In genomic region chr4:133604175-133604574, GRCm38 (mm10) we compare ENCODE assay signal across 22 mouse cellular contexts. TPM values are rescaled to one million over a fixed set of nuclear protein-coding genes. Genes with fewer than 3 reads are reported as not detected.
DNase-seq lines count a peak whose midpoint lies in the region; ATAC-seq and TF ChIP-seq lines count a peak whose summit lies in the region.
"Had no signal": no experiment of that assay in that cellular context is flagged by ENCODE, and none has a peak within 500 bp of the region (broad histone marks: within the 10 kb centered on the region; RNA-seq: fewer than 3 reads in every experiment).

No protein-coding gene starts in this region.

- no peak for TF ChIP-seq CTCF in C2C12 (IDR thresholded peaks at IDR 0.05; ENCODE audit: control insufficient read depth, insufficient read depth, insufficient read length)

- H3K27ac ChIP-seq in forebrain, embryonic 10.5 days = peak overlapping the region; percentile 15; the same call in 1 of the 2 replicates
- H3K27ac ChIP-seq in forebrain, embryonic 13.5 days = no peak overlapping the region
- 0 out of 2 replicates have a peak overlapping the region, but pooled peaks have one; percentile 12 for H3K27ac ChIP-seq in embryonic facial prominence, embryonic 13.5 days
- peak overlapping the region; percentile 87 for H3K27ac ChIP-seq in stomach, embryonic 16.5 days (ENCODE audit: low read length)
- H3K27ac ChIP-seq: hindbrain, embryonic 15.5 days; intestine, embryonic 15.5 days; left cerebral cortex, adult 2 months; midbrain, embryonic 12.5 days had no signal

- peaks cover 52% of the 10 kb centered on the region for H3K36me3 ChIP-seq in forebrain, embryonic 10.5 days (replicated peaks)
- H3K36me3 ChIP-seq in forebrain, embryonic 13.5 days (ENCODE audit: poor library complexity, severe bottlenecking) = peaks cover 55% of the 10 kb centered on the region
- peaks cover 5% of the 10 kb centered on the region for H3K36me3 ChIP-seq in C2C12 (ENCODE audit: control insufficient read depth, insufficient read depth)
- H3K36me3 ChIP-seq in embryonic facial prominence, embryonic 13.5 days = peaks cover 48% of the 10 kb centered on the region
- H3K36me3 ChIP-seq in stomach, embryonic 16.5 days (ENCODE audit: control insufficient read depth, insufficient read depth, low read length) = 0 out of 2 replicates have a peak, but pooled peaks cover 9% of the 10 kb centered on the region
- H3K36me3 ChIP-seq: intestine, embryonic 15.5 days had no signal

- peaks cover 49% of the 10 kb centered on the region for H3K27me3 ChIP-seq in forebrain, embryonic 10.5 days (ENCODE audit: poor library complexity, severe bottlenecking)
- peaks cover 36% of the 10 kb centered on the region for H3K27me3 ChIP-seq in forebrain, embryonic 13.5 days
- H3K27me3 ChIP-seq in C2C12 (ENCODE audit: control insufficient read depth, insufficient read depth, insufficient read length) = no peaks in the 10 kb centered on the region
- H3K27me3 ChIP-seq in embryonic facial prominence, embryonic 13.5 days = peaks cover 40% of the 10 kb centered on the region
- peaks cover 12% of the 10 kb centered on the region for H3K27me3 ChIP-seq in stomach, embryonic 16.5 days (ENCODE audit: control insufficient read depth, insufficient read depth, low read length)

- peaks cover 42% of the 10 kb centered on the region for H3K4me1 ChIP-seq in forebrain, embryonic 10.5 days
- H3K4me1 ChIP-seq in forebrain, embryonic 13.5 days = peaks cover 12% of the 10 kb centered on the region
- peaks cover 36% of the 10 kb centered on the region for H3K4me1 ChIP-seq in embryonic facial prominence, embryonic 13.5 days
- peaks cover 27% of the 10 kb centered on the region for H3K4me1 ChIP-seq in stomach, embryonic 16.5 days (ENCODE audit: control insufficient read depth, insufficient read depth, low read length)

- no peaks in the 10 kb centered on the region for H3K79me2 ChIP-seq in C2C12 (ENCODE audit: control insufficient read depth, insufficient read depth)

- H3K9ac ChIP-seq in forebrain, embryonic 13.5 days = no peak overlapping the region
- no peak overlapping the region for H3K9ac ChIP-seq in embryonic facial prominence, embryonic 13.5 days
- H3K9ac ChIP-seq in stomach, embryonic 16.5 days (ENCODE audit: low read length) = no peak overlapping the region
- H3K9ac ChIP-seq: forebrain, postnatal 0 days; hindbrain, embryonic 15.5 days; intestine, embryonic 15.5 days; limb, embryonic 15.5 days; midbrain, embryonic 12.5 days had no signal

- no peak for DNase-seq in forebrain, embryonic 10.5 days (ENCODE audit: extremely low spot score, low spot score)
- no peak for DNase-seq in urinary bladder, postnatal 25 days (ENCODE audit: low spot score)
- no peak for DNase-seq in kidney, adult 11 months
- DNase-seq: adrenal gland, postnatal 14 days; cerebellum, adult 2 months; cerebellum, postnatal 25 days; forebrain, postnatal 0 days; gastrocnemius, postnatal 36 days; heart, postnatal 36 days; layer of hippocampus, adult 9-11 months; left cerebral cortex, postnatal 4 days; thymus, postnatal 25 days had no signal

- H3K4me3 ChIP-seq in forebrain, embryonic 10.5 days = no peak overlapping the region
- no peak overlapping the region for H3K4me3 ChIP-seq in forebrain, embryonic 13.5 days
- no peak overlapping the region for H3K4me3 ChIP-seq in C2C12 (ENCODE audit: insufficient read depth, poor library complexity, severe bottlenecking)
- no peak overlapping the region for H3K4me3 ChIP-seq in embryonic facial prominence, embryonic 13.5 days
- H3K4me3 ChIP-seq in stomach, embryonic 16.5 days (replicated peaks; ENCODE audit: low read length) = no peak overlapping the region
- H3K4me3 ChIP-seq: hindbrain, embryonic 15.5 days; intestine, embryonic 15.5 days; left cerebral cortex, adult 2 months; limb, embryonic 15.5 days; midbrain, embryonic 12.5 days had no signal

- H3ac ChIP-seq in C2C12 (ENCODE audit: control insufficient read depth, insufficient read length, low read depth) = no peak overlapping the region

- H3K9me3 ChIP-seq in forebrain, embryonic 10.5 days = no peaks in the 10 kb centered on the region
- H3K9me3 ChIP-seq in forebrain, embryonic 13.5 days (replicated peaks) = no peaks in the 10 kb centered on the region
- H3K9me3 ChIP-seq in embryonic facial prominence, embryonic 13.5 days = no peaks in the 10 kb centered on the region
- no peaks in the 10 kb centered on the region for H3K9me3 ChIP-seq in stomach, embryonic 16.5 days (replicated peaks; ENCODE audit: control insufficient read depth, low read length)
- H3K9me3 ChIP-seq: hindbrain, embryonic 15.5 days; intestine, embryonic 15.5 days; limb, embryonic 15.5 days; midbrain, embryonic 12.5 days had no signal

- WGBS in forebrain, embryonic 10.5 days = 90% methylated on average over 7 of the region's 7 CpGs
- WGBS in forebrain, embryonic 13.5 days = 94% methylated on average over 7 of the region's 7 CpGs
- 78% methylated on average over 7 of the region's 7 CpGs for WGBS in embryonic facial prominence, embryonic 13.5 days
- WGBS in stomach, embryonic 16.5 days = 82% methylated on average over 7 of the region's 7 CpGs

- ATAC-seq in forebrain, embryonic 13.5 days = no peak
- ATAC-seq in embryonic facial prominence, embryonic 13.5 days (ENCODE audit: insufficient number of reproducible peaks, insufficient read depth, low FRiP score, low TSS enrichment, low read depth) = no peak
- ATAC-seq in stomach, embryonic 16.5 days (ENCODE audit: insufficient read depth, low FRiP score) = no peak
- ATAC-seq: forebrain, postnatal 0 days; intestine, embryonic 15.5 days had no signal

- no peak overlapping the region for H3K4me2 ChIP-seq in forebrain, embryonic 13.5 days
- H3K4me2 ChIP-seq in embryonic facial prominence, embryonic 13.5 days = no peak overlapping the region
- H3K4me2 ChIP-seq in stomach, embryonic 16.5 days (ENCODE audit: low read depth, low read length) = no peak overlapping the region
- H3K4me2 ChIP-seq: hindbrain, embryonic 15.5 days; intestine, embryonic 15.5 days; limb, embryonic 15.5 days; midbrain, embryonic 12.5 days had no signal

- no peaks in the 10 kb centered on the region for H3K79me3 ChIP-seq in C2C12 (ENCODE audit: low read depth)

TF ChIP-seq in C2C12, 6 proteins besides CTCF, POLR2A, EP300 and RAD21:
- TF ChIP-seq MYOG (IDR thresholded peaks at IDR 0.05; ENCODE audit: control insufficient read depth, extremely low read depth, insufficient read length) (no peak), USF1 (IDR thresholded peaks at IDR 0.05; ENCODE audit: low read depth) (no peak), MAX (IDR thresholded peaks at IDR 0.05) (peak; percentile 43)

RNA-seq across cellular contexts. Expression of gene Sfn, which starts 2.2 kb away (rescaled TPM):
- polyA plus RNA-seq in forebrain, embryonic 10.5 days (2016; fragmentation: Nextera tagmentation; extraction: Ambion mirVana) = 9.0 and 9.5 TPM in 2 replicates
- polyA plus RNA-seq in forebrain, embryonic 13.5 days (2015; fragmentation: Nextera tagmentation; extraction: Ambion mirVana) = 0.92 and 0.99 TPM in 2 replicates
- 0.54 TPM for polyA plus RNA-seq in C2C12 (2012; fragmentation: generic; extraction: Trizol)
- 130 and 142 TPM in 2 replicates for polyA plus RNA-seq in embryonic facial prominence, embryonic 13.5 days (2015; fragmentation: Nextera tagmentation; extraction: Ambion mirVana)
- polyA plus RNA-seq in stomach, embryonic 16.5 days (2015; fragmentation: Nextera tagmentation; extraction: Ambion mirVana) = 339 and 468 TPM in 2 replicates

RNA-seq across cellular contexts. Expression of gene Gpn2, which starts 20.0 kb away (rescaled TPM):
- 27.2 and 30.3 TPM in 2 replicates for polyA plus RNA-seq in forebrain, embryonic 10.5 days (2016; fragmentation: Nextera tagmentation; extraction: Ambion mirVana)
- polyA plus RNA-seq in forebrain, embryonic 13.5 days (2015; fragmentation: Nextera tagmentation; extraction: Ambion mirVana) = 25.0 and 29.5 TPM in 2 replicates
- polyA plus RNA-seq in C2C12 (2012; fragmentation: generic; extraction: Trizol) = 44.1 TPM
- polyA plus RNA-seq in embryonic facial prominence, embryonic 13.5 days (2015; fragmentation: Nextera tagmentation; extraction: Ambion mirVana) = 16.4 and 21.2 TPM in 2 replicates
- 13.8 and 14.3 TPM in 2 replicates for polyA plus RNA-seq in stomach, embryonic 16.5 days (2015; fragmentation: Nextera tagmentation; extraction: Ambion mirVana)

RNA-seq across cellular contexts. Expression of gene Gpatch3, which starts 29.6 kb away (rescaled TPM):
- polyA plus RNA-seq in forebrain, embryonic 10.5 days (2016; fragmentation: Nextera tagmentation; extraction: Ambion mirVana) = 10.0 and 10.4 TPM in 2 replicates
- polyA plus RNA-seq in forebrain, embryonic 13.5 days (2015; fragmentation: Nextera tagmentation; extraction: Ambion mirVana) = 6.7 and 7.7 TPM in 2 replicates
- 6.9 TPM for polyA plus RNA-seq in C2C12 (2012; fragmentation: generic; extraction: Trizol)
- polyA plus RNA-seq in embryonic facial prominence, embryonic 13.5 days (2015; fragmentation: Nextera tagmentation; extraction: Ambion mirVana) = 9.5 and 9.9 TPM in 2 replicates
- 3.9 and 4.2 TPM in 2 replicates for polyA plus RNA-seq in stomach, embryonic 16.5 days (2015; fragmentation: Nextera tagmentation; extraction: Ambion mirVana)

RNA-seq across cellular contexts. Expression of gene Zdhhc18, which starts 45.8 kb away (rescaled TPM):
- 2.4 and 2.8 TPM in 2 replicates for polyA plus RNA-seq in forebrain, embryonic 10.5 days (2016; fragmentation: Nextera tagmentation; extraction: Ambion mirVana)
- polyA plus RNA-seq in forebrain, embryonic 13.5 days (2015; fragmentation: Nextera tagmentation; extraction: Ambion mirVana) = 3.2 and 4.6 TPM in 2 replicates
- polyA plus RNA-seq in C2C12 (2012; fragmentation: generic; extraction: Trizol) = 14.3 TPM
- polyA plus RNA-seq in embryonic facial prominence, embryonic 13.5 days (2015; fragmentation: Nextera tagmentation; extraction: Ambion mirVana) = 3.9 and 4.2 TPM in 2 replicates
- polyA plus RNA-seq in stomach, embryonic 16.5 days (2015; fragmentation: Nextera tagmentation; extraction: Ambion mirVana) = 2.0 and 3.4 TPM in 2 replicates

RNA-seq across cellular contexts. Expression of gene Nr0b2, which starts 51.0 kb away (rescaled TPM):
- polyA plus RNA-seq in forebrain, embryonic 10.5 days (2016; fragmentation: Nextera tagmentation; extraction: Ambion mirVana) = not detected in 2 replicates
- not detected in 2 replicates for polyA plus RNA-seq in forebrain, embryonic 13.5 days (2015; fragmentation: Nextera tagmentation; extraction: Ambion mirVana)
- not detected for polyA plus RNA-seq in C2C12 (2012; fragmentation: generic; extraction: Trizol)
- polyA plus RNA-seq in embryonic facial prominence, embryonic 13.5 days (2015; fragmentation: Nextera tagmentation; extraction: Ambion mirVana) = not detected in 2 replicates
- polyA plus RNA-seq in stomach, embryonic 16.5 days (2015; fragmentation: Nextera tagmentation; extraction: Ambion mirVana) = 6.6 and 7.2 TPM in 2 replicates
- polyA plus RNA-seq: embryonic facial prominence, embryonic 14.5 days; forebrain, postnatal 0 days; hindbrain, embryonic 15.5 days; limb, embryonic 15.5 days; midbrain, embryonic 12.5 days had no signal

Comparison
In these comparisons a context has a peak if more than half of its experiments do, and no peak if none do; other contexts are left out.
1. RNA of gene Sfn, which starts 2.2 kb away (polyA plus RNA-seq): 339 to 468 TPM in stomach, embryonic 16.5 days and 130 to 142 TPM in embryonic facial prominence, embryonic 13.5 days; 9.0 to 9.5 TPM in forebrain, embryonic 10.5 days, 0.92 to 0.99 TPM in forebrain, embryonic 13.5 days and 0.54 TPM in C2C12 (single experiment); every median in the first group is over 10 times any median in the second.